Mouse (Mus musculus) ES-E14 (cell line): Measurements from ENCODE around the gene Zfp111.

Source experiments
- CHD2 ChIP-seq: IDR thresholded peaks from 2 replicates; pipeline ENCODE4 v1.6.1; 2014; ENCODE audit warnings: mild to moderate bottlenecking, low read depth, low read length, inconsistent platforms
- HCFC1 ChIP-seq: IDR thresholded peaks from 2 replicates; pipeline ENCODE4 v1.6.1; 2012; ENCODE audit warnings: low read length, inconsistent platforms, borderline replicate concordance; ENCODE audit not compliant: insufficient read depth
- MAFK ChIP-seq: IDR thresholded peaks from 2 replicates; pipeline ENCODE4 v1.6.1; 2014; ENCODE audit warnings: mild to moderate bottlenecking, low read depth, low read length, inconsistent platforms; ENCODE audit not compliant: insufficient read depth
- ZC3H11A ChIP-seq: IDR thresholded peaks from 2 replicates; pipeline ENCODE4 v1.6.1; 2012; ENCODE audit warnings: low read depth, mild to moderate bottlenecking, inconsistent platforms, low read length, borderline replicate concordance
- ZNF384 ChIP-seq: IDR thresholded peaks from 2 replicates; pipeline ENCODE4 v1.6.1; 2012; ENCODE audit warnings: low read depth, low read length, inconsistent platforms

GRCm38 (mm10) chr7:24189571-24189944 is 21.7 kb downstream of the Zfp111 start:
- TF ChIP-seq HCFC1 (no peak), CHD2 (no peak), ZC3H11A (no peak), ZNF384 (no peak), MAFK (no peak)
